8 mouse cellular contexts compared by ENCODE assay signal in genomic region chr16:93884086-93884721, GRCm38 (mm10). TPM values are rescaled to one million over a fixed set of nuclear protein-coding genes. Genes with fewer than 3 reads are reported as not detected.
DNase-seq lines count a peak whose midpoint lies in the region; ATAC-seq and TF ChIP-seq lines count a peak whose summit lies in the region.

No protein-coding gene starts in this region.

- TF ChIP-seq EP300 in lung, postnatal 0 days (IDR thresholded peaks at IDR 0.05): no peak

- peak; percentile 31; the same call in 1 of the 2 replicates for ATAC-seq in cerebellum, adult (ENCODE audit: insufficient number of reproducible peaks, low FRiP score, low TSS enrichment)
- peak; percentile 76 for ATAC-seq in forebrain, embryonic 11.5 days (replicated peaks; ENCODE audit: low FRiP score)
- ATAC-seq in intestine, embryonic 15.5 days: peak; percentile 24
- peak; percentile 49; the same call in 1 of the 2 replicates for ATAC-seq in lung, postnatal 0 days
- peak; percentile 41 for ATAC-seq in stomach, embryonic 15.5 days (ENCODE audit: insufficient read depth, low FRiP score, low read depth)

- H3K27ac ChIP-seq in testis, adult 2 months (ENCODE audit: control insufficient read depth, insufficient read depth, low read depth, low read length): 0 out of 2 replicates have a peak overlapping the region, but pooled peaks have one; percentile 7
- peak overlapping the region; percentile 15; the same call in 1 of the 2 replicates for H3K27ac ChIP-seq in forebrain, embryonic 11.5 days (ENCODE audit: low read depth, low read length)
- H3K27ac ChIP-seq in intestine, embryonic 15.5 days: peak overlapping the region; percentile 46; the same call in 1 of the 2 replicates
- no peak overlapping the region for H3K27ac ChIP-seq in lung, postnatal 0 days (ENCODE audit: low read length)
- H3K27ac ChIP-seq in stomach, embryonic 15.5 days: peak overlapping the region; percentile 16; the same call in 1 of the 2 replicates

- H3K9ac ChIP-seq in forebrain, embryonic 11.5 days (ENCODE audit: low read length): peak overlapping the region; percentile 77
- H3K9ac ChIP-seq in intestine, embryonic 15.5 days: peak overlapping the region; percentile 65
- H3K9ac ChIP-seq in lung, postnatal 0 days (replicated peaks; ENCODE audit: low read depth): peak overlapping the region; percentile 41
- H3K9ac ChIP-seq in stomach, embryonic 15.5 days: peak overlapping the region; percentile 84

- no peak for TF ChIP-seq POLR2A in testis, adult 2 months (IDR thresholded peaks at IDR 0.05; ENCODE audit: control insufficient read depth, low read depth, low read length)

- H3K4me3 ChIP-seq in testis, adult 2 months (ENCODE audit: control insufficient read depth, low read depth, low read length): peak overlapping the region; percentile 91
- H3K4me3 ChIP-seq in forebrain, embryonic 11.5 days (ENCODE audit: low read depth, low read length): peak overlapping the region; percentile 79
- H3K4me3 ChIP-seq in intestine, embryonic 15.5 days (replicated peaks): peak overlapping the region; percentile 77
- H3K4me3 ChIP-seq in lung, postnatal 0 days (ENCODE audit: low read depth, low read length): peak overlapping the region; percentile 80
- peak overlapping the region; percentile 95 for H3K4me3 ChIP-seq in stomach, embryonic 15.5 days (replicated peaks)

- DNase-seq in testis, postnatal 14 days (ENCODE audit: low spot score): no peak
- DNase-seq in forebrain, embryonic 11.5 days (ENCODE audit: low spot score): peak; percentile 68
- peak; percentile 28 for DNase-seq in lung, postnatal 0 days (ENCODE audit: low spot score)
- DNase-seq in left cerebral cortex, adult 18-20 months (ENCODE audit: low spot score in 2 of 2): no peak

- no peak for TF ChIP-seq CTCF in testis, adult 2 months (IDR thresholded peaks at IDR 0.05; ENCODE audit: control insufficient read depth, insufficient read depth, insufficient replicate concordance, low read depth, low read length)
- TF ChIP-seq CTCF in lung, postnatal 0 days (IDR thresholded peaks at IDR 0.05): no peak

- peak overlapping the region; percentile 84 for H3K4me2 ChIP-seq in forebrain, embryonic 11.5 days (ENCODE audit: low read depth, low read length, severe bottlenecking)
- H3K4me2 ChIP-seq in intestine, embryonic 15.5 days (replicated peaks): peak overlapping the region; percentile 75
- peak overlapping the region; percentile 98 for H3K4me2 ChIP-seq in lung, postnatal 0 days (replicated peaks; ENCODE audit: low read depth, low read length)
- peak overlapping the region; percentile 95 for H3K4me2 ChIP-seq in stomach, embryonic 15.5 days

- H3K36me3 ChIP-seq in testis, adult 2 months (ENCODE audit: control insufficient read depth, insufficient read depth, low read length): no peaks in the 10 kb centered on the region
- peaks cover 3% of the 10 kb centered on the region; the same call in 1 of the 2 replicates for H3K36me3 ChIP-seq in forebrain, embryonic 11.5 days (ENCODE audit: control insufficient read depth, insufficient read depth, low read length)
- 0 out of 2 replicates have a peak, but pooled peaks cover 3% of the 10 kb centered on the region for H3K36me3 ChIP-seq in intestine, embryonic 15.5 days
- no peaks in the 10 kb centered on the region for H3K36me3 ChIP-seq in lung, postnatal 0 days (ENCODE audit: insufficient read depth, low read length)
- 0 out of 2 replicates have a peak, but pooled peaks cover 4% of the 10 kb centered on the region for H3K36me3 ChIP-seq in stomach, embryonic 15.5 days

- under 1% methylated on average over 43 of the region's 43 CpGs for WGBS in forebrain, embryonic 11.5 days
- WGBS in intestine, embryonic 15.5 days: under 1% methylated on average over 41 of the region's 43 CpGs
- 1% methylated on average over 43 of the region's 43 CpGs for WGBS in lung, postnatal 0 days
- WGBS in stomach, embryonic 15.5 days: under 1% methylated on average over 43 of the region's 43 CpGs

- no peaks in the 10 kb centered on the region for H3K9me3 ChIP-seq in forebrain, embryonic 11.5 days (ENCODE audit: control insufficient read depth, low read length)
- H3K9me3 ChIP-seq in intestine, embryonic 15.5 days: no peaks in the 10 kb centered on the region
- H3K9me3 ChIP-seq in lung, postnatal 0 days (ENCODE audit: low read length): no peaks in the 10 kb centered on the region
- H3K9me3 ChIP-seq in stomach, embryonic 15.5 days: no peaks in the 10 kb centered on the region

- H3K27me3 ChIP-seq in testis, adult 2 months (ENCODE audit: control insufficient read depth, insufficient read depth, low read length): no peaks in the 10 kb centered on the region
- H3K27me3 ChIP-seq in forebrain, embryonic 11.5 days (ENCODE audit: control insufficient read depth, insufficient read depth, low read length): no peaks in the 10 kb centered on the region
- H3K27me3 ChIP-seq in intestine, embryonic 15.5 days (replicated peaks): no peaks in the 10 kb centered on the region
- no peaks in the 10 kb centered on the region for H3K27me3 ChIP-seq in lung, postnatal 0 days (replicated peaks; ENCODE audit: insufficient read depth, low read length)
- no peaks in the 10 kb centered on the region for H3K27me3 ChIP-seq in stomach, embryonic 15.5 days (replicated peaks)

- peaks cover 8% of the 10 kb centered on the region for H3K4me1 ChIP-seq in testis, adult 2 months (ENCODE audit: control insufficient read depth, insufficient read depth, low read length)
- peaks cover 9% of the 10 kb centered on the region; the same call in 1 of the 2 replicates for H3K4me1 ChIP-seq in forebrain, embryonic 11.5 days (replicated peaks; ENCODE audit: control insufficient read depth, insufficient read depth, low read length)
- no peaks in the 10 kb centered on the region; the same call in 1 of the 2 replicates for H3K4me1 ChIP-seq in intestine, embryonic 15.5 days (replicated peaks)
- no peaks in the 10 kb centered on the region for H3K4me1 ChIP-seq in lung, postnatal 0 days (ENCODE audit: insufficient read depth, low read depth, low read length)
- peaks cover 6% of the 10 kb centered on the region; the same call in 1 of the 2 replicates for H3K4me1 ChIP-seq in stomach, embryonic 15.5 days

RNA-seq across cellular contexts. Expression of gene Chaf1b, which starts 0.5 kb away (rescaled TPM):
- polyA plus RNA-seq in testis, adult 2 months (2012; rRNA removed): 9.3 and 10.1 TPM in 2 replicates
- 119 and 120 TPM in 2 replicates for polyA plus RNA-seq in forebrain, embryonic 11.5 days (2014; fragmentation: Nextera tagmentation; extraction: Ambion mirVana)
- 55.1 and 62.1 TPM in 2 replicates for polyA plus RNA-seq in intestine, embryonic 15.5 days (2015; fragmentation: Nextera tagmentation; extraction: Ambion mirVana)
- 9.6 and 10.2 TPM in 2 replicates for polyA plus RNA-seq in lung, postnatal 0 days (2015; fragmentation: Nextera tagmentation; extraction: Ambion mirVana)
- 53.8 and 57.0 TPM in 2 replicates for polyA plus RNA-seq in stomach, embryonic 15.5 days (2015; fragmentation: Nextera tagmentation; extraction: Ambion mirVana)
- under 1 TPM; 0.37 to 0.63 TPM for total RNA-seq in left cerebral cortex, adult 18-20 months (2021)

RNA-seq across cellular contexts. Expression of gene Morc3, which starts 52.3 kb away (rescaled TPM):
- polyA plus RNA-seq in testis, adult 2 months (2012; rRNA removed): 9.6 and 11.6 TPM in 2 replicates
- polyA plus RNA-seq in forebrain, embryonic 11.5 days (2014; fragmentation: Nextera tagmentation; extraction: Ambion mirVana): 33.7 and 36.0 TPM in 2 replicates
- 27.5 and 40.6 TPM in 2 replicates for polyA plus RNA-seq in intestine, embryonic 15.5 days (2015; fragmentation: Nextera tagmentation; extraction: Ambion mirVana)
- 20.8 and 26.5 TPM in 2 replicates for polyA plus RNA-seq in lung, postnatal 0 days (2015; fragmentation: Nextera tagmentation; extraction: Ambion mirVana)
- 34.5 and 41.0 TPM in 2 replicates for polyA plus RNA-seq in stomach, embryonic 15.5 days (2015; fragmentation: Nextera tagmentation; extraction: Ambion mirVana)
- 10 to 100 TPM; 32.9 to 38.7 TPM for total RNA-seq in left cerebral cortex, adult 18-20 months (2021)

Comparison
In these comparisons a context has a peak if more than half of its experiments do, and no peak if none do; other contexts are left out.
1. DNase-seq: peak in forebrain, embryonic 11.5 days (single experiment) and lung, postnatal 0 days (single experiment); none in testis, postnatal 14 days (single experiment) and left cerebral cortex, adult 18-20 months (0 of 2).
2. ATAC-seq: peak in every context shown above with its lines; median percentile 76 in forebrain, embryonic 11.5 days; 49 in lung, postnatal 0 days; 41 in stomach, embryonic 15.5 days; 31 in cerebellum, adult; 24 in intestine, embryonic 15.5 days.
3. Peak in every context shown above with its lines, with median percentiles within 50 percentile points of each other: H3K4me3 ChIP-seq, H3K4me2 ChIP-seq and H3K9ac ChIP-seq.